Mouse (Mus musculus): Measurements from ENCODE around the gene Prss53. TPM values are rescaled to one million over a fixed set of nuclear protein-coding genes. Genes with fewer than 3 reads are reported as not detected.

Gene Prss53
- 1.5 and 1.7 TPM in 2 replicates for polyA plus RNA-seq (2016; fragmentation: Nextera tagmentation; extraction: Ambion mirVana)

DNA sequence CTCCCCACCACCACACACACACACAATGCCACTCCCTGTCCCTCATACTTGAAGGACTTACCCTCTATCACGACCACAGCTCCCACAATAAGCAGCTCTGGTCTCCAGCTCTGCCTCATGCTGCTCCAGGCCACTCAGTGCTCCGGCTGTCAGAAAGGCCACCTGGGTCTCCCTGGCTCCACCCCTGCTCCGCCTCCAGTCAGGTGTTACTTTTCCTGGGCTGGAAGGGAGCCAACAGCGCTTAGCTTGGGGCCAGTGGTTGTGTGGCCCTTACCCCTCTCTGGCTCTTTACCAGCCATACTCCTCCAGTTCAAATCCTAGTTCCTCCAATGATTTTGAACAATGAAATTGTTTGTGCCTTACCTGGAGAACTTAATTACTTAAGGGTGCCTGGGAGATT is at the start of gene Prss53:
Gene Prss53 (minus strand): TSS at position 173 of the 400 bp plus-strand sequence.
- H3K4me1 ChIP-seq (replicated peaks) = peaks cover 26% of the 10 kb centered on the region
- H3K4me3 ChIP-seq = no peak within 1 kb of the TSS
- ATAC-seq (ENCODE audit: insufficient number of reproducible peaks, low FRiP score) = no peak
- H3K4me2 ChIP-seq = no peak within 1 kb of the TSS
- H3K9me3 ChIP-seq (replicated peaks) = no peaks in the 10 kb centered on the region
- 39% methylated on average over 4 of the region's 4 CpGs for WGBS
- no peak within 1 kb of the TSS for H3K9ac ChIP-seq
- H3K27ac ChIP-seq (ENCODE audit: poor library complexity, severe bottlenecking) = no peak within 1 kb of the TSS
- no peaks in the 10 kb centered on the region for H3K27me3 ChIP-seq (replicated peaks)
- peaks cover 68% of the 10 kb centered on the region for H3K36me3 ChIP-seq

GRCm38 (mm10) chr7:127936216-127936884 is 45.6 kb upstream of the Prss53 start:
- ATAC-seq (ENCODE audit: insufficient number of reproducible peaks, low FRiP score) = no peak
- WGBS = 50% methylated on average over 18 of the region's 18 CpGs
- no peaks in the 10 kb centered on the region for H3K36me3 ChIP-seq
- peak overlapping the region; percentile 96 for H3K4me2 ChIP-seq
- H3K4me3 ChIP-seq = peak overlapping the region; percentile 88
- peak overlapping the region; percentile 20; the same call in 1 of the 2 replicates for H3K27ac ChIP-seq (ENCODE audit: poor library complexity, severe bottlenecking)
- no peaks in the 10 kb centered on the region for H3K9me3 ChIP-seq (replicated peaks)
- peaks cover 22% of the 10 kb centered on the region for H3K4me1 ChIP-seq (replicated peaks)
- H3K27me3 ChIP-seq (replicated peaks) = 0 out of 2 replicates have a peak, but pooled peaks cover 5% of the 10 kb centered on the region
- peak overlapping the region; percentile 86 for H3K9ac ChIP-seq

DNA sequence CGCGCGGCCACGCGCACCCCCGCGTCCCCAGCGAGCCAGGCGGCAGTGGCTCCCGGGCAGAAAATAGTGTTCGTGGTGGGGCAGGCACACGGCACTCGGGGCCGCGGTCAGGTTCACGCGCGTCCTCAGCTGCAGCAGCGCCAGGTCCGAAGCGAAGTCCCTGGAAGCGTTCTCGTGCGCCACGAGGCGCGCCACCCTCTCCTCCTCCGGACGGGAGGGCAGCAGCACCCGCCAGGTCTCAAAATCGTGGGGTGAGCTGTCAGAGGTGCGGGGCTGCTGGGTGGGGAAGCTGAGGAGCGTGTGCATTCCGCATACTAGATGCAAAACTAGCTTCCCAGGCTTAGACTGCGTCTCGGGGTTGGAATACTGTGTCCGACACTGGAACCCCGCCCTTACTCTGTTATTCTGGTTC is 45.0 kb upstream of the Prss53 start:
- H3K27me3 ChIP-seq (replicated peaks) = 0 out of 2 replicates have a peak, but pooled peaks cover 5% of the 10 kb centered on the region
- WGBS = under 1% methylated on average over 38 of the region's 38 CpGs
- peak overlapping the region; percentile 20; the same call in 1 of the 2 replicates for H3K27ac ChIP-seq (ENCODE audit: poor library complexity, severe bottlenecking)
- peak; percentile 30 for ATAC-seq (ENCODE audit: insufficient number of reproducible peaks, low FRiP score)
- no peaks in the 10 kb centered on the region for H3K9me3 ChIP-seq (replicated peaks)
- peak overlapping the region; percentile 86 for H3K9ac ChIP-seq
- H3K4me3 ChIP-seq = peak overlapping the region; percentile 88
- peak overlapping the region; percentile 96 for H3K4me2 ChIP-seq
- H3K36me3 ChIP-seq = no peaks in the 10 kb centered on the region
- peaks cover 25% of the 10 kb centered on the region for H3K4me1 ChIP-seq (replicated peaks)

DNA sequence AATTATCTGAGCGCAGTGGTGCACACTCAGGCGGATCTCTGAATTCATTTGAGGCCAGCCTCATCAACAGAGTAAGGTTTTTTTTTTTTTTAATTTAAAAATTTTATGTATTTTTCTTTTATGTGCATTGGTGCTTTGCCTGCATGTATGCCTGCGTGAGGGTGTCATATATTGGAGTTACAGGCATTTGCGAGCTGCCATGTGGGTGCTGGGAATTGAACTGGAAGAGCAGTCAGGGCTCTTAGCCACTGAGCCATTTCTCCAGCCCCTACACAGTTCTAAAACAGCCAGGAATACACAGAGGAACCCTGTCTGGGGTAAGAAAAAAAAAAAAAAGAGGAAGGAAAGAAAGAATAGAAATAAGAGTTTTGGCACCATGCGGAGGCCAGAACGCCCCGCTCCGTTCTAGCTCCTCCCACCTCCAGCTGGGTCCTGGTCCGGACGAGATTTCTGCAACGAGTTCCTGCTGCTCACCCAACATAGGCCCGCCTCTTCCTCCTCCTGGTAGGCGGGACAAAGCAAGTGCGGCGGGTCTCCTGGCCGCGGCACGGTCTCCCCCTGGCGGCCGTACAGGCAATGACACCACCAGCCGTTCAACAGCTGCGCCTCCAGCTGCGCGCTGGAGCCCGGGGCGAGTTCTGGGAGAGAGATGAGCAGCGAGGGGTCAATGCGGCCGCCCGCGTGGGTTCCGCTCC is 44.4 kb upstream of the Prss53 start:
- Histone ChIP-seq H3K4me2 (peak overlapping the region; percentile 96), H3K9ac (peak overlapping the region; percentile 86), H3K27me3 (replicated peaks) (peaks cover 8% of the 10 kb centered on the region; the same call in 1 of the 2 replicates), H3K4me1 (replicated peaks) (peaks cover 26% of the 10 kb centered on the region), H3K4me3 (peak overlapping the region; percentile 88), H3K36me3 (no peaks in the 10 kb centered on the region), H3K9me3 (replicated peaks) (no peaks in the 10 kb centered on the region), H3K27ac (ENCODE audit: poor library complexity, severe bottlenecking) (peak overlapping the region; percentile 61)
- ATAC-seq (ENCODE audit: insufficient number of reproducible peaks, low FRiP score) = peak; percentile 93
- WGBS = 6% methylated on average over 32 of the region's 32 CpGs

- 84% methylated on average over 5 of the region's 5 CpGs for WGBS
- peaks cover 37% of the 10 kb centered on the region for H3K4me1 ChIP-seq (replicated peaks)
Measured at GRCm38 (mm10) chr7:127934075-127934474, 43.3 kb upstream of the Prss53 start.

GRCm38 (mm10) chr7:127932273-127933031 is 41.7 kb upstream of the Prss53 start:
- peaks cover 41% of the 10 kb centered on the region for H3K4me1 ChIP-seq (replicated peaks)
- 26% methylated on average over 13 of the region's 13 CpGs for WGBS
- H3K27ac ChIP-seq (ENCODE audit: poor library complexity, severe bottlenecking) = no peak overlapping the region
- peaks cover 28% of the 10 kb centered on the region for H3K27me3 ChIP-seq (replicated peaks)
- H3K9me3 ChIP-seq (replicated peaks) = no peaks in the 10 kb centered on the region
- H3K4me3 ChIP-seq = no peak overlapping the region
- no peak for ATAC-seq (ENCODE audit: insufficient number of reproducible peaks, low FRiP score)
- H3K9ac ChIP-seq = no peak overlapping the region
- H3K36me3 ChIP-seq = no peaks in the 10 kb centered on the region
- no peak overlapping the region for H3K4me2 ChIP-seq

More at GRCm38 (mm10) chr7:127934075-127934474, 43.3 kb upstream of the Prss53 start:
- Histone ChIP-seq H3K36me3 (no peaks in the 10 kb centered on the region), H3K9ac (no peak overlapping the region), H3K27me3 (replicated peaks) (peaks cover 13% of the 10 kb centered on the region), H3K4me3 (no peak overlapping the region), H3K27ac (ENCODE audit: poor library complexity, severe bottlenecking) (no peak overlapping the region), H3K9me3 (replicated peaks) (no peaks in the 10 kb centered on the region), H3K4me2 (no peak overlapping the region)
- ATAC-seq (ENCODE audit: insufficient number of reproducible peaks, low FRiP score) = no peak

- peaks cover 40% of the 10 kb centered on the region for H3K4me1 ChIP-seq (replicated peaks)
- no peaks in the 10 kb centered on the region for H3K36me3 ChIP-seq
- peaks cover 27% of the 10 kb centered on the region for H3K27me3 ChIP-seq (replicated peaks)
- no peaks in the 10 kb centered on the region for H3K9me3 ChIP-seq (replicated peaks)
- H3K9ac ChIP-seq = peak overlapping the region; percentile 55; the same call in 1 of the 2 replicates
- H3K27ac ChIP-seq (ENCODE audit: poor library complexity, severe bottlenecking) = no peak overlapping the region
- no peak overlapping the region for H3K4me3 ChIP-seq
- 43% methylated on average over 13 of the region's 13 CpGs for WGBS
- H3K4me2 ChIP-seq = peak overlapping the region; percentile 23; the same call in 1 of the 2 replicates
- no peak for ATAC-seq (ENCODE audit: insufficient number of reproducible peaks, low FRiP score)
Measured at GRCm38 (mm10) chr7:127931351-127932135, 40.8 kb upstream of the Prss53 start.

DNA sequence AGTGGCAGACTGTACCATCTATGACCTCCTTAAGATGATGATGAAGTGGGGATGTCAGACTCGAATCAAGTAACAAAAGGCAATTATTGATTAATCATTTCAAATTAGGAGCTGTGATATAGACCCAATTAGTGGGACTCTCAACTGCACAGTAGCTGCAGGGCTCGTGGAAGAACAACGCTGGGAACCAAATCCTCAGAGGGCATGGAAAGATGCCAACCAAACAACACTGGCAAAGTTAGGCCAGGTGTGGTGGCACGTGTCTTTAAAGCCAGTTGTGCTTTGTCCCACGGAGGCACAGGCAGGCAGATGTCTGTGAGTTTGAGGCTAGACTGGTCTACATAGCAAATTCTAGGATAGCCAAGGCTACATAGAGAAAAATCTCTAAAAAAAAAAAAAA is 39.9 kb upstream of the Prss53 start:
- no peak overlapping the region for H3K27ac ChIP-seq (ENCODE audit: poor library complexity, severe bottlenecking)
- peaks cover 3% of the 10 kb centered on the region; the same call in 1 of the 2 replicates for H3K36me3 ChIP-seq
- H3K27me3 ChIP-seq (replicated peaks) = peaks cover 23% of the 10 kb centered on the region
- no peak for ATAC-seq (ENCODE audit: insufficient number of reproducible peaks, low FRiP score)
- H3K9ac ChIP-seq = no peak overlapping the region
- H3K4me1 ChIP-seq (replicated peaks) = peaks cover 34% of the 10 kb centered on the region
- no peak overlapping the region for H3K4me2 ChIP-seq
- 82% methylated on average over 5 of the region's 5 CpGs for WGBS
- H3K9me3 ChIP-seq (replicated peaks) = no peaks in the 10 kb centered on the region
- no peak overlapping the region for H3K4me3 ChIP-seq

DNA sequence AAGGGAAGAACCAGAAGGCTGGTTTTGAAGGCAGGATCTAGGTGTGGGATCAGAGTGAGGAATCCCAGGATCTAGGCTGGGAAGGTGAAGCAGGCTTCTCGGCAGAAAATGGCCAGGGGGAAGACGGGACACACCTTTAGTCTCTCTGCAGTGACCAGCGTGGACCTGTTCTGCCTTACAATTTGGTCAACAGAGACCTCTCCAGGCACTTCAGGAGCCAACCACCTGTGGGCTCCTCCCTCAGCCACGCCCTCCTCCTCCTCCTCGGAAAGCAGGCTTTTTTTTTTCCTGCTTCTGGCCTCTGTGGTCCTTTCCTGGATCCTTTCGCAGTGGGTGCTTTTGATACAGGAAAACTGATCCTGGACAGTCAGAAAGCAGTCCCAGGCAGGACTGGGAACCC is 39.2 kb upstream of the Prss53 start, which contains the start of gene Prss8:
Gene Prss8 (minus strand): TSS at position 182 of the 400 bp plus-strand sequence.
- H3K9me3 ChIP-seq (replicated peaks) = no peaks in the 10 kb centered on the region
- peaks cover 33% of the 10 kb centered on the region for H3K4me1 ChIP-seq (replicated peaks)
- H3K36me3 ChIP-seq = peaks cover 11% of the 10 kb centered on the region
- peak within 1 kb of the TSS; percentile 22 for H3K9ac ChIP-seq
- ATAC-seq (ENCODE audit: insufficient number of reproducible peaks, low FRiP score) = no peak
- peak within 1 kb of the TSS; percentile 29 for H3K4me3 ChIP-seq
- H3K27ac ChIP-seq (ENCODE audit: poor library complexity, severe bottlenecking) = no peak within 1 kb of the TSS
- H3K4me2 ChIP-seq = peak within 1 kb of the TSS; percentile 58
- H3K27me3 ChIP-seq (replicated peaks) = peaks cover 23% of the 10 kb centered on the region
- WGBS = 11% methylated on average over 6 of the region's 6 CpGs

- Histone ChIP-seq H3K9me3 (replicated peaks) (no peaks in the 10 kb centered on the region), H3K36me3 (peaks cover 20% of the 10 kb centered on the region), H3K9ac (peak overlapping the region; percentile 15; the same call in 1 of the 2 replicates), H3K4me1 (replicated peaks) (peaks cover 26% of the 10 kb centered on the region), H3K27me3 (replicated peaks) (peaks cover 23% of the 10 kb centered on the region), H3K4me3 (no peak overlapping the region), H3K4me2 (peak overlapping the region; percentile 58), H3K27ac (ENCODE audit: poor library complexity, severe bottlenecking) (no peak overlapping the region)
- 47% methylated on average over 5 of the region's 5 CpGs for whole genome bisulfite sequencing
- no peak for ATAC-seq (ENCODE audit: insufficient number of reproducible peaks, low FRiP score)
Measured at GRCm38 (mm10) chr7:127928596-127928995, 37.8 kb upstream of the Prss53 start.

All from heart, embryonic 12.5 days (tissue).